Mouse (Mus musculus): ENCODE data around the gene Anln. TPM values are rescaled to one million over a fixed set of nuclear protein-coding genes. Genes with fewer than 3 reads are reported as not detected.

Anln gene
- total RNA-seq, 2 experiments from 2014 or later = 69.6 to 77.4 TPM

- DNase-seq = no peak
Observed at GRCm38 (mm10) chr9:22402001-22402400, 13.0 kb upstream of the Anln start.

- DNase-seq = no peak
Observed at GRCm38 (mm10) chr9:22399021-22399420, 10.0 kb upstream of the Anln start.

- DNase-seq = no peak
Observed at GRCm38 (mm10) chr9:22394725-22395124, 5.7 kb upstream of the Anln start.

- no peak for DNase-seq
Observed at GRCm38 (mm10) chr9:22390390-22390789, 1.4 kb upstream of the Anln start.

GRCm38 (mm10) chr9:22389736-22390245, 803 bp upstream of the Anln start:
- DNase-seq = no peak

GRCm38 (mm10) chr9:22388401-22388980, 497 bp downstream of the Anln start:
- peak; percentile 51 for DNase-seq

GRCm38 (mm10) chr9:22387901-22388300, 1.1 kb downstream of the Anln start:
- DNase-seq = no peak

GRCm38 (mm10) chr9:22385890-22386289, 3.1 kb downstream of the Anln start:
- no peak for DNase-seq

GRCm38 (mm10) chr9:22376086-22376485, 12.9 kb downstream of the Anln start:
- no peak for DNase-seq

GRCm38 (mm10) chr9:22372760-22373159, 16.2 kb downstream of the Anln start:
- DNase-seq = peak; percentile 33

- DNase-seq = no peak
Observed at GRCm38 (mm10) chr9:22368030-22368429, 21.0 kb downstream of the Anln start.

- no peak for DNase-seq
Observed at GRCm38 (mm10) chr9:22366621-22367020, 22.4 kb downstream of the Anln start.

- DNase-seq = no peak
Observed at GRCm38 (mm10) chr9:22366221-22366620, 22.8 kb downstream of the Anln start.

GRCm38 (mm10) chr9:22360916-22361315, 28.1 kb downstream of the Anln start:
- DNase-seq = no peak

- DNase-seq = no peak
Observed at GRCm38 (mm10) chr9:22355919-22356318, 33.1 kb downstream of the Anln start.

GRCm38 (mm10) chr9:22353901-22354300, 35.1 kb downstream of the Anln start:
- DNase-seq = no peak

- no peak for DNase-seq
Observed at GRCm38 (mm10) chr9:22353465-22353864, 35.5 kb downstream of the Anln start.

GRCm38 (mm10) chr9:22340331-22340730, 48.7 kb downstream of the Anln start:
- no peak for DNase-seq

- no peak for DNase-seq
Observed at GRCm38 (mm10) chr9:22337217-22337616, 51.8 kb downstream of the Anln start.

- peak; percentile 92 for DNase-seq
Observed at GRCm38 (mm10) chr9:22327475-22328387, 61.3 kb downstream of the Anln start.

GRCm38 (mm10) chr9:22327099-22327474, 61.9 kb downstream of the Anln start:
- DNase-seq = peak; percentile 31

GRCm38 (mm10) chr9:22324579-22324978, 64.4 kb downstream of the Anln start:
- DNase-seq = no peak

- DNase-seq = no peak
Observed at GRCm38 (mm10) chr9:22322381-22323211, 66.4 kb downstream of the Anln start.

Data from heart, postnatal 4 days (tissue).